Mouse (Mus musculus) megakaryocyte, embryonic 14.5 days (primary cell): ENCODE data around the gene Blvra. TPM values are rescaled to one million over a fixed set of nuclear protein-coding genes. Genes with fewer than 3 reads are reported as not detected.
"Not testable (repeated sequence)": the region's sequence is repeated elsewhere in the genome, so short reads cannot be mapped to it uniquely, and the experiment has no call there.

Experiments
- H3K27me3 ChIP-seq: replicated peaks from 2 replicates; pipeline ENCODE3; 2012; ENCODE audit warnings: inconsistent platforms
- H3K36me3 ChIP-seq: replicated peaks from 2 replicates; pipeline ENCODE3; 2012; ENCODE audit warnings: low read length, inconsistent platforms, mixed read lengths
- H3K4me1 ChIP-seq: 2 replicates; pipeline ENCODE4 v1.6.1; 2012; ENCODE audit warnings: inconsistent platforms
- H3K4me3 ChIP-seq: replicated peaks from 2 replicates; pipeline ENCODE3; 2012; ENCODE audit warnings: moderate library complexity, mild to moderate bottlenecking, inconsistent platforms
- H3K9me3 ChIP-seq: 2 replicates; pipeline ENCODE4 v1.6.1; 2012; ENCODE audit warnings: inconsistent platforms
- FLI1 ChIP-seq: IDR thresholded peaks from 2 replicates; pipeline ENCODE4 v1.6.1; 2012; ENCODE audit warnings: low read length, inconsistent platforms, mixed read lengths
- GATA1 ChIP-seq: IDR thresholded peaks from 3 replicates; pipeline ENCODE4 v1.6.1; 2012; ENCODE audit warnings: mixed read lengths, low read length, inconsistent platforms, borderline replicate concordance
- polyA plus RNA-seq: library from polyadenylated mRNA; stranded (reverse); fragments of >175 nt; gene quantifications from 2 replicates; pipeline ENCODE4 v1.2.3, GENCODE M21; 2012; ENCODE audit warnings: low replicate concordance; ENCODE audit not compliant: insufficient read depth

Blvra gene
- polyA plus RNA-seq, 1 experiment: 9.9 TPM

DNA sequence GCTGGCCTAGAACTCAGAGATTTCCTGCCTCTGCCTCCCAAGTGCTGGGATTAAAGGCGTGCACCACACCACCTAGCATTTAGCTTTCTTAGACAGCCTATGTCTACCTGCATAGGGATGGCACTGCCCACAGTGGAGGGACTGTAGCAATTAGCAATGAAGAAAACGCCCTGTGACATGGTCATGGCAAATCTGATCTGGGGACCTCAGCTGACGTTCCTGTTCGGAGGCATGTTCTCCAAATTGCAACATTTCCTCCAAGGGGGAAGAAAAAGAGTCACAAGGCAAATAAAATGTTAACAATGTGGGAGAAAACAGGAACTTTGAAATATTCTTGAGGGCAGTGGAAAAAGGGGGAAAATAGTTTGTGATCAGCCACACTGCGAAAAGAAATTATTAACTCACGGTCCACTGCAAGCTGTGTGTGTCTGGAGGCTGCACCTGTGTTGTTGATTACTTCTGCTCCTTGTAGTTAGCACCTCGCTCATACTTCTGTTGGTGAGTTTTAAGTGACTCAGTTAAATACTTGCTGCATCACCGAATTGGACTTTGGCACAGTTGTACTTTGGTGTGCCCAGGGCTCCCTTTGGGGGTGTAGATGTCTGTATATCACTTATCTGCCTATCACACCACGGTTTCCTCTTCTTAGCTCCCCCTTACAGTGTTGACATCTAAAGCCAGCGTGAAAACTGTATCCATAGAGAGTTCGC, 9.6 kb downstream of the Blvra start:
- TF ChIP-seq FLI1: no peak
- no peak for TF ChIP-seq GATA1
- Histone ChIP-seq H3K36me3 (peaks cover 39% of the 10 kb centered on the region), H3K4me3 (peak overlapping the region; percentile 12)

DNA sequence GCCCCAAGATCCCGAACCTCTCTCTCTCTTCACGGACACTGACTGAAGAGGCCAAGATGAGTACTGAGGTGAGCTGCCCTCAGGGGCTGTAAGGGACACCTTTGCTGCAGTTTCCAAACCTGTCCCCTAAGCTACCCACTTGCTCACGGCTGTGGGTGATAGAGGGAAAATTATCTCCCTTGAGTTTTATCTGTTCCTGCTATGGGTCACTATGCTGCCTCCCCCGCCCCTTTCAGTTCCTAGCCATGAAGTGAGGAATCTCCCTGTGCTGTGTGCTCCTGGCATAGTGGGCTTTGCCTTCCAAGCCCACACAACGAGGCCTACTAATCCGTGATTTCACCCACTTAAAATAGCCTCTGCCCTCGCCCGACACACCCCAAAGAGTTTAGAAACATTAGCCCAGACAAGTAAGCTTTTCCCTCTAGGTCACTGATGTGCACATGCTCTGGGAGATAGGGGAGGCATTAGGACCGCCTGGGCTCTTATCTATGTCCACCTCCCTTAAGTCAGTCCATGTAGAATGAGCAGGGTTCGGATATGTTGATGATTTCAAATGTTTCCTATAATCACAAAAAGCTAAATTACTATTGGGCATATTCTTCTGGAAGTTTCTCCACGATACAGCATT, 10.2 kb downstream of the Blvra start:
- peaks cover 43% of the 10 kb centered on the region for H3K36me3 ChIP-seq
- no peak overlapping the region for H3K4me3 ChIP-seq
- no peaks in the 10 kb centered on the region for H3K27me3 ChIP-seq
- H3K4me1 ChIP-seq: peaks cover 38% of the 10 kb centered on the region
- no peaks in the 10 kb centered on the region for H3K9me3 ChIP-seq
- no peak for TF ChIP-seq GATA1
- no peak for TF ChIP-seq FLI1

More for the DNA sequence above, 9.6 kb downstream of the Blvra start:
- peaks cover 34% of the 10 kb centered on the region for H3K4me1 ChIP-seq
- H3K27me3 ChIP-seq: no peaks in the 10 kb centered on the region
- no peaks in the 10 kb centered on the region for H3K9me3 ChIP-seq

DNA sequence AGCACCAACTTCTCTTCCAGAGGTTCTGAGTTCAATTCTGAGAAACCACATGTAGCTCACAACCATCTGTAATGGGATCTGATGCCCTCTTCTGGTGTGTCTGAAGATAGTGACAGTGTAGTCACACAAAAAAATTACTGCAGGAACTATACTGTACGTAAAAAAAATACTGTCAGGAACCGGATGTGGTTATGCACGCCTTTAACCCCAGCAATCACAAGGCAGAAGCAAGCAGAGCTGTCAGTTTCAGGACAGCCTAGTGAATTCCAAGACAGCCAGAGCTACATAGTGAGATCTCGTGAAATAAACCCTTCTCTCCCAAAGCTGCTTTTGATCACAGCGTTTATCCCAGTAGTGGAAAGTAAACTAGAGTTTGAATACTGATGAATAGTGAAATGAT, 15.8 kb downstream of the Blvra start:
- Histone ChIP-seq H3K4me3 (no peak overlapping the region), H3K9me3 (no peaks in the 10 kb centered on the region), H3K27me3 (no peaks in the 10 kb centered on the region), H3K36me3 (peaks cover 67% of the 10 kb centered on the region), H3K4me1 (peaks cover 42% of the 10 kb centered on the region)
- no peak for TF ChIP-seq FLI1
- TF ChIP-seq GATA1: no peak

DNA sequence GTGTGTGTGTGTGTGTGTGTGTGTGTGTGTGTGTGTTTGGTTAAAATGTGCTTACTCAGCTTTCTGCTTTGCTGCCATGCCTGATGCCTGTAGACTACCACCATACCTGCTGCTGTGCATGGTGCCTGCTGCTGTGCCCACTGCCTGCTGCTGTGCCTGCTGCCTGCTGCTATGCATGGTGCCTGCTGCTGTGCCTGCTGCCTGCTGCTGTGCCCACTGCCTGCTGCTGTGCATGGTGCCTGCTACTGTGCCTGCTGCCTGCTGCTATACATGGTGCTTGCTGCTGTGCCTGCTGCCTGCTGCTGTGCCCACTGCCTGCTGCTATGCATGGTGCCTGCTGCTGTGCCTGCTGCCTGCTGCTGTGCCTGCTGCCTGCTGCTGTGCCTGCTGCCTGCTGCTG, 19.7 kb downstream of the Blvra start:
- H3K9me3 ChIP-seq, H3K27me3 ChIP-seq: not testable (repeated sequence)
- peaks cover 72% of the 10 kb centered on the region for H3K36me3 ChIP-seq

DNA sequence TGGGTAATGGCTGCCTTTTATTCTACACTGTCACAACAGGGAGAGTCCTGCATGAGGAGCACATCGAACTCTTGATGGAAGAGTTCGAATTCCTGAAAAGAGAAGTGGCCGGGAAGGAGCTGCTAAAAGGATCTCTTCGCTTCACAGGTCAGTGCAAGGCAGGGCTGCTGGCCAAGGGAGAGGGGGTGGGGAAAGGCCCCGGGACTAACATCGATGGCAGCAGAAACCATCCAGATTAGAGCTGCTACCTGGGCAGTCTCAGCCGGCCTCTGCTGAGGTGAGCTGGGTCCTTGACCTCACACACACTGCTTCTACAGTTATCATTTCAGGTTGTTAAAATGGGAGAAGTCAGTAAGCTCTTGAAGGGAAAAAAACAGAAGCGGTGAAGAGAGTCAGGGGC, 21.5 kb downstream of the Blvra start:
- Histone ChIP-seq H3K9me3 (no peaks in the 10 kb centered on the region), H3K4me3 (no peak overlapping the region), H3K36me3 (peaks cover 74% of the 10 kb centered on the region), H3K4me1 (peaks cover 19% of the 10 kb centered on the region), H3K27me3 (no peaks in the 10 kb centered on the region)
- TF ChIP-seq GATA1 (no peak), FLI1 (no peak)

More for the DNA sequence above, 19.7 kb downstream of the Blvra start:
- Histone ChIP-seq H3K4me3 (peak overlapping the region; percentile 81), H3K4me1 (peaks cover 35% of the 10 kb centered on the region)

DNA sequence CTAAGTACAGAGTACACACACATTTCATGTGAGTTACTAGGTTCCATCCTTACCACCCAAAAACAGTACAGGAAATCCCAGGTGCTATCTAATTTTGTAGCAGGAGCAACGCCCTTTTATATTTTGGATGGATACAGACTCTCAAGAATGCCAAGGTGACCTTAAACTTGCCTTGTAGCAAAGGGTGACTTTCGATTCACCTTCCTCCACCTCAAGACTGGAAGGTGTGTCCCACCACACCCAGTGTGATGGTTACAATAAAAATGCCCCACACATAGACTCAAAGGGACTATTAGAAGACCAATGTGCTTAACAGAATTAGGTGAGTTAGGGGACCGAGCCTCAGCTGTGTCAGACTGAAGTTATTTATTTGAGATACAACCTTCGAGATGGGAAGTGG, 38.5 kb downstream of the Blvra start:
- Histone ChIP-seq H3K4me3 (no peak overlapping the region), H3K27me3 (no peaks in the 10 kb centered on the region), H3K36me3 (peaks cover 91% of the 10 kb centered on the region), H3K4me1 (no peaks in the 10 kb centered on the region), H3K9me3 (0 out of 2 replicates have a peak, but pooled peaks cover 5% of the 10 kb centered on the region)
- no peak for TF ChIP-seq FLI1
- no peak for TF ChIP-seq GATA1

DNA sequence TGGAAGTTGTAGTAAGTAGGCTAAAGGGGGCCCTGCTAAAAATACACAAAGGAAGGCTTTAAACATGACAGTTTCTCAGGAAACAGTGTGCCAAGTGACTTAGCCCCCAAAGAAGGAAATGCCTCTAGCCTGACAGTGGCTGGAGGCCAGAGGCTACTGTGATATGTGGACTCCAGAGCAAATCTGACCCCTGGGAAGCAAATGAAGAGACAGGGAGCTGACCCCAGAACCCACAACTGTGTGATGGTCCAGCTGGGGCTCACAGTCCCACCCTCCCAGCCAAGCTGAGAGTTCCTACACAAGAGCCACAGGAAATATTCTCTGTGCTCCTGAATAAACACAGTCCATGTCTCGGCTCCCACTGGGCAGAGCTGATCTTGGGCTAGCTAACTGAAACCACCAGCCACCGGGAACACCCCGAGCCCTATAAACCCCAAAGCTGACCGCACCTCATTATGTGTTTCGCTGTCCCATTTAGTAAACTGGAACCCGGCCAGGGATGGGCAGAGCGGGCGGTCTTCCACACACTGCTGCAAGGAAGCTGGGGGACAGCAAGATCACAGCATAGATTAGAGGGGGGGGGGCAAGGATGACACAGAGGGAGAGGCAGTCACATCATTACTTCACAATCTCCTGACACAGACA, 51.2 kb downstream of the Blvra start:
- no peaks in the 10 kb centered on the region for H3K27me3 ChIP-seq
- TF ChIP-seq GATA1 (no peak), FLI1 (no peak)
- H3K9me3 ChIP-seq: no peaks in the 10 kb centered on the region
- no peak overlapping the region for H3K4me3 ChIP-seq
- H3K36me3 ChIP-seq: peaks cover 91% of the 10 kb centered on the region
- H3K4me1 ChIP-seq: peaks cover 18% of the 10 kb centered on the region

DNA sequence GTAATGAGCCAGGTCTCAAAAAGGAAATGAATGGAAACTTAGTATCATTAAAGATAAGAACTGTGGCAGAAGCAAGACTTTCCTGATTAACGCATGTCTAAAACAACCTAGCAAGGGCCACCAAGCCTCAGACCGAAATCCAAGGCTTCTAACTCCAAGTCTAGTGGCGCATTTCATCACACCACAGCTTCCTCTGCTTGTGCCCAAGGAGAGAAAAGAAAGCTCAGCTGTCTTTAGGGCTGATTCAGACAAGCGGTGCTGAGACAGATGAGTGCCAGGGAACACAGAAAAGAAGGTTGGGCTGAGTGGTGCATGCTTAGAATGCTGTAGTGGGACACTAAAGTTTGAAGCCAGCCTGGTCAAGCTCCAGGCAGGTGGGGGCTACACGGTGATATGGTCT, 58.5 kb downstream of the Blvra start:
- Histone ChIP-seq H3K4me1 (peaks cover 62% of the 10 kb centered on the region), H3K27me3 (no peaks in the 10 kb centered on the region), H3K36me3 (peaks cover 39% of the 10 kb centered on the region), H3K4me3 (no peak overlapping the region), H3K9me3 (no peaks in the 10 kb centered on the region)
- no peak for TF ChIP-seq FLI1
- no peak for TF ChIP-seq GATA1

DNA sequence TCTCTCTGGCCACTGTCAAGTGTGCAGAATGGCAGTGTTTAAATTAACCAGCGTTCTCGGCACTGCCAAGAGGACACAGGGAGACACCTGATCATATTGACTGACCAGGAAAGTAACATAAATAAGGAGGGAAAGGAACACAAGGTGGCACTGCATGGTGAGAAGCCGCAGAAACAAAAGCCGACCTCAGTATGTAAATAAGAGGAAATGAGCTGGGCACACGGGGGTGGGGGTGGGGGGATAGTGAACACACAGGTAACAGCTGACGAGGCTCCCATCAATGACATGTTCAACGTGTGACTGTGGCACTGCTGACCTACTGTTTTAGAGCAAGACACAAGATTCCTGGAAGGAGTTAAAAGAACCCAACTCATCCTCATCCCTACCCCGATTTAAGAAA, 60.9 kb downstream of the Blvra start:
- H3K27me3 ChIP-seq: no peaks in the 10 kb centered on the region
- H3K4me3 ChIP-seq: no peak overlapping the region
- peaks cover 68% of the 10 kb centered on the region for H3K4me1 ChIP-seq
- H3K36me3 ChIP-seq: peaks cover 15% of the 10 kb centered on the region
- TF ChIP-seq GATA1 (no peak), FLI1 (no peak)
- no peaks in the 10 kb centered on the region for H3K9me3 ChIP-seq
